Mouse (Mus musculus): Measurements from ENCODE around the gene 9630041A04Rik. TPM values are rescaled to one million over a fixed set of nuclear protein-coding genes. Genes with fewer than 3 reads are reported as not detected.

9630041A04Rik gene
- polyA plus RNA-seq, 1 experiment from 2014 or later, result not detected

DNA sequence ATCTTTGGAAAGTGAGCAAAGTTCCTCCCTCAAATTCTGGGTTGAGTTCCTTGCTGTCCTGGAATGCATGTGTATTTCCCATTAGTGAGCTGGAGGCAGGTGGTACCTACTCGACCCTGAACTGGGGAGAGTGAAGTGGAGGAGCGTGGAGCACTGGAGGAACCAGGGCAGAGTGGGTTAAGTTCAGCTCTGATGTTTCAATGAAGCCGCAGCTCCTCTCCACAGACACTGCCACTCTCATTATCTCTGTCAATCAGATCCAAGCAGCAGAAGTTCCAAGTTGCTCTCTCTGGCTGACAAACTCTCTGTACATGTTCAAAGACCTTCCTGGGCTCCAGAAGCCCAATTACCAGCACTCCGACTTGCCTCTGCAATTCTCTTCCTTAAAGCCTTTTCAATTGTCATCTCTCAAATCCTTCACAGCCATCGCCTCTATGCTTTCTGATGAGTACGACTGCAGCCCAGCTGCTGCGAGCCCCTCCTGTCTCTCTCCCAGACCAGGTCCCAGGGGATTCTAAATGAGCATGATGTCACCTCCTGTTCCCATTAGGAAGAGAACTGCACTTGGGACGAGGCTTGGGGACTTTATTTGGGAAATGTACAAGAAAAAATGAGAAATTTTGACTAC is 72.4 kb downstream of the 9630041A04Rik start:
- Histone ChIP-seq H3K27ac (no peak overlapping the region), H3K4me1 (replicated peaks; ENCODE audit: insufficient read depth, low read length) (no peaks in the 10 kb centered on the region), H3K9ac (ENCODE audit: low read depth, low read length) (no peak overlapping the region), H3K27me3 (ENCODE audit: insufficient read depth, low read length) (no peaks in the 10 kb centered on the region), H3K4me2 (ENCODE audit: low read length) (no peak overlapping the region), H3K4me3 (replicated peaks; ENCODE audit: low read depth, low read length) (no peak overlapping the region), H3K36me3 (ENCODE audit: insufficient read depth, low read length) (no peaks in the 10 kb centered on the region), H3K9me3 (replicated peaks; ENCODE audit: low read length) (no peaks in the 10 kb centered on the region)
- ATAC-seq (replicated peaks; ENCODE audit: low FRiP score, low read depth), result no peak
- DNase-seq (ENCODE audit: low spot score), result no peak
- 58% methylated on average over 8 of the region's 8 CpGs for WGBS
- no peak for TF ChIP-seq CTCF (IDR thresholded peaks at IDR 0.05; ENCODE audit: low read depth)

DNA sequence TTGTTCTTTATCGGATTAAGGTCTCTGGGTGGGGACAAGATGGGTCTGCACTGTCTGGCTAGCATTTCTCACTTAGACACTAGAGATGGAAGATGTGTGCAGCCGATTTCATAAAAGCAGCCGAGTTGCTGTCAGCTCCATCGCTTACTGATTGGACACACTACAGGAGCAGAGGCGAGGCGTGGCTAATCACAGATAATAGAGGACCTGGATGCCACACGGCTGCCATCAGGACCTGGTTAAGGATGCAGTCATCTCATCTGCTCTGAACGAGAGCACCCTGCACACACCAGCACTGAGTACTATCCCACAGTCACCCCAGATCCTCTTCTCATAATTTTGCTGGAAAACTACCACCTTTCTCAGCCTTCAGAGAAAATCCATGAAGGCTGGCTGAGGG is 73.2 kb downstream of the 9630041A04Rik start:
- 83% methylated on average over 8 of the region's 8 CpGs for WGBS
- Histone ChIP-seq H3K9me3 (replicated peaks; ENCODE audit: low read length) (no peaks in the 10 kb centered on the region), H3K4me2 (ENCODE audit: low read length) (no peak overlapping the region), H3K9ac (ENCODE audit: low read depth, low read length) (no peak overlapping the region), H3K4me3 (replicated peaks; ENCODE audit: low read depth, low read length) (no peak overlapping the region), H3K27me3 (ENCODE audit: insufficient read depth, low read length) (no peaks in the 10 kb centered on the region), H3K4me1 (replicated peaks; ENCODE audit: insufficient read depth, low read length) (no peaks in the 10 kb centered on the region), H3K27ac (no peak overlapping the region), H3K36me3 (ENCODE audit: insufficient read depth, low read length) (no peaks in the 10 kb centered on the region)
- ATAC-seq (replicated peaks; ENCODE audit: low FRiP score, low read depth) (no peak), DNase-seq (ENCODE audit: low spot score) (no peak)
- no peak for TF ChIP-seq CTCF (IDR thresholded peaks at IDR 0.05; ENCODE audit: low read depth)

DNA sequence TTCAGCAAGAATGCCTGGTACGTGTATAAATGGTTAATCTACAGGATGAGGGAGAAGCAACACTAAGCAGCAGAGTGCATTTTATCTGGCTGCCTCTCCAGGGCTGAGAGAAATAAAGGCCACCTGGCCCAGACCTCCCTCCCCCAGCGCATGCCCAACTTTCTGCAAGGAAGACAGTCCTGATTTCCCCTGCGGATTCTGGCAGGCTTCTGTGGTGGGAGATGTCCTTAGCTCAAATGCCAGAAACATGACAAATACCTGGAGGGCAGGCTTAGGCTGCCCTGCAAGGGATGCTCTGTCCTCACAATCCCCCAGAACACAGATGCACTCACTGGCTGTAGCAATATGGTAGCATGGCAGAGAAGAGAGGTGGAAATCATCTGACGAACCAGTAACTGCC is 76.4 kb downstream of the 9630041A04Rik start:
- H3K27me3 ChIP-seq (ENCODE audit: insufficient read depth, low read length), result no peaks in the 10 kb centered on the region
- H3K27ac ChIP-seq, result no peak overlapping the region
- H3K4me3 ChIP-seq (replicated peaks; ENCODE audit: low read depth, low read length), result no peak overlapping the region
- DNase-seq (ENCODE audit: low spot score) (no peak), ATAC-seq (replicated peaks; ENCODE audit: low FRiP score, low read depth) (no peak)
- no peak overlapping the region for H3K4me2 ChIP-seq (ENCODE audit: low read length)
- no peak for TF ChIP-seq CTCF (IDR thresholded peaks at IDR 0.05; ENCODE audit: low read depth)
- no peaks in the 10 kb centered on the region for H3K4me1 ChIP-seq (replicated peaks; ENCODE audit: insufficient read depth, low read length)
- no peak overlapping the region for H3K9ac ChIP-seq (ENCODE audit: low read depth, low read length)
- 92% methylated on average over 4 of the region's 4 CpGs for WGBS
- H3K9me3 ChIP-seq (replicated peaks; ENCODE audit: low read length), result no peaks in the 10 kb centered on the region
- no peaks in the 10 kb centered on the region for H3K36me3 ChIP-seq (ENCODE audit: insufficient read depth, low read length)

DNA sequence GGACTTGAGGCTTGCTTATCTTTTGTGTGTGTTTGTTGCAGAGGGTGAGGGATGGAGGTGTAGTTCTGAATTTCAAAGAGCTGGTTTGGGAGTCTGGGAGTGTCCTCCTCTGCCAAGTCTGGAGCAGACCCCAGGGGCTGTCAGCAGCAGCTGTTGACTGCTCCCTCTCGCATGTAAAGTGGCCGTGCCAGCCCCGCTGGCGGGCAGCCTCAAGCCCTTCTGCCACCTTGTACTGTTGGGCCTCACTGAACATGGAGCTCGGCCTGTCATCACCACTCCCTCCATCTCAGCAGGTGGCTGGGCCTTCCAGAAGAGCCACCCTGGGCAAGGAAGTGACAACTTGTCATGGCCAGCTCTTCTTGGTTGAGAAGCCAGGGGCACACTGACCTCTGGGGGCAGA is 77.4 kb downstream of the 9630041A04Rik start:
- WGBS, result 65% methylated on average over 5 of the region's 5 CpGs
- no peaks in the 10 kb centered on the region for H3K4me1 ChIP-seq (replicated peaks; ENCODE audit: insufficient read depth, low read length)

GRCm38 (mm10) chr9:101940182-101940581 is 78.5 kb downstream of the 9630041A04Rik start:
- H3K4me2 ChIP-seq (ENCODE audit: low read length), result no peak overlapping the region
- no peak overlapping the region for H3K4me3 ChIP-seq (replicated peaks; ENCODE audit: low read depth, low read length)
- 72% methylated on average over 3 of the region's 3 CpGs for WGBS
- no peaks in the 10 kb centered on the region for H3K4me1 ChIP-seq (replicated peaks; ENCODE audit: insufficient read depth, low read length)
- H3K9ac ChIP-seq (ENCODE audit: low read depth, low read length), result no peak overlapping the region
- no peak for TF ChIP-seq CTCF (IDR thresholded peaks at IDR 0.05; ENCODE audit: low read depth)
- no peaks in the 10 kb centered on the region for H3K36me3 ChIP-seq (ENCODE audit: insufficient read depth, low read length)
- DNase-seq (ENCODE audit: low spot score) (no peak), ATAC-seq (replicated peaks; ENCODE audit: low FRiP score, low read depth) (no peak)
- H3K9me3 ChIP-seq (replicated peaks; ENCODE audit: low read length), result no peaks in the 10 kb centered on the region
- H3K27ac ChIP-seq, result no peak overlapping the region
- no peaks in the 10 kb centered on the region for H3K27me3 ChIP-seq (ENCODE audit: insufficient read depth, low read length)

More for the DNA sequence above, 77.4 kb downstream of the 9630041A04Rik start:
- Histone ChIP-seq H3K4me2 (ENCODE audit: low read length) (no peak overlapping the region), H3K36me3 (ENCODE audit: insufficient read depth, low read length) (no peaks in the 10 kb centered on the region), H3K27me3 (ENCODE audit: insufficient read depth, low read length) (no peaks in the 10 kb centered on the region), H3K27ac (no peak overlapping the region), H3K9me3 (replicated peaks; ENCODE audit: low read length) (no peaks in the 10 kb centered on the region), H3K9ac (ENCODE audit: low read depth, low read length) (no peak overlapping the region), H3K4me3 (replicated peaks; ENCODE audit: low read depth, low read length) (no peak overlapping the region)
- ATAC-seq (replicated peaks; ENCODE audit: low FRiP score, low read depth) (no peak), DNase-seq (ENCODE audit: low spot score) (no peak)
- no peak for TF ChIP-seq CTCF (IDR thresholded peaks at IDR 0.05; ENCODE audit: low read depth)

- Histone ChIP-seq H3K9ac (ENCODE audit: low read depth, low read length) (no peak overlapping the region), H3K36me3 (ENCODE audit: insufficient read depth, low read length) (no peaks in the 10 kb centered on the region), H3K4me3 (replicated peaks; ENCODE audit: low read depth, low read length) (no peak overlapping the region), H3K4me2 (ENCODE audit: low read length) (no peak overlapping the region), H3K4me1 (replicated peaks; ENCODE audit: insufficient read depth, low read length) (no peaks in the 10 kb centered on the region), H3K27ac (no peak overlapping the region), H3K9me3 (replicated peaks; ENCODE audit: low read length) (no peaks in the 10 kb centered on the region), H3K27me3 (ENCODE audit: insufficient read depth, low read length) (no peaks in the 10 kb centered on the region)
- 67% methylated on average over 9 of the region's 9 CpGs for WGBS
- no peak for TF ChIP-seq CTCF (IDR thresholded peaks at IDR 0.05; ENCODE audit: low read depth)
- no peak for DNase-seq (ENCODE audit: low spot score)
- no peak for ATAC-seq (replicated peaks; ENCODE audit: low FRiP score, low read depth)
These were observed 80.5 kb downstream of the 9630041A04Rik start for GRCm38 (mm10) chr9:101942058-101942669.

Data from kidney, postnatal 0 days (tissue).